Mouse (Mus musculus): ENCODE measurements around the gene Hist1h1c. TPM values are rescaled to one million over a fixed set of nuclear protein-coding genes. Genes with fewer than 3 reads are reported as not detected.

Hist1h1c gene
- polyA plus RNA-seq, 1 experiment from 2014 or later: 36.4 TPM

GRCm38 (mm10) chr13:23739069-23739921, 687 bp downstream of the Hist1h1c start:
- Histone ChIP-seq H3K4me2 (replicated peaks) (peak overlapping the region; percentile 96), H3K27ac (replicated peaks) (peak overlapping the region; percentile 98), H3K9ac (peak overlapping the region; percentile 56), H3K9me3 (replicated peaks) (no peaks in the 10 kb centered on the region), H3K4me1 (peaks cover 13% of the 10 kb centered on the region; the same call in 1 of the 2 replicates), H3K27me3 (no peaks in the 10 kb centered on the region), H3K4me3 (replicated peaks) (peak overlapping the region; percentile 61), H3K36me3 (no peaks in the 10 kb centered on the region)
- 0% methylated on average over 39 of the region's 39 CpGs for WGBS
- ATAC-seq (ENCODE audit: insufficient number of reproducible peaks, low FRiP score, low TSS enrichment, low read depth): peak; percentile 90

- peak overlapping the region; percentile 61 for H3K4me3 ChIP-seq (replicated peaks)
- no peak; the same call in 1 of the 2 replicates for ATAC-seq (ENCODE audit: insufficient number of reproducible peaks, low FRiP score, low TSS enrichment, low read depth)
- under 1% methylated on average over 14 of the region's 14 CpGs for WGBS
Observed at GRCm38 (mm10) chr13:23739922-23740252, 1.3 kb downstream of the Hist1h1c start.

GRCm38 (mm10) chr13:23740256-23740840, 1.7 kb downstream of the Hist1h1c start:
- no peak for ATAC-seq (ENCODE audit: insufficient number of reproducible peaks, low FRiP score, low TSS enrichment, low read depth)
- H3K9ac ChIP-seq: peak overlapping the region; percentile 56
- peak overlapping the region; percentile 98 for H3K27ac ChIP-seq (replicated peaks)
- H3K4me2 ChIP-seq (replicated peaks): peak overlapping the region; percentile 96
- peak overlapping the region; percentile 61 for H3K4me3 ChIP-seq (replicated peaks)
- no peaks in the 10 kb centered on the region for H3K9me3 ChIP-seq (replicated peaks)
- H3K27me3 ChIP-seq: no peaks in the 10 kb centered on the region
- H3K4me1 ChIP-seq: peaks cover 13% of the 10 kb centered on the region; the same call in 1 of the 2 replicates
- WGBS: 19% methylated on average over 13 of the region's 13 CpGs
- H3K36me3 ChIP-seq: no peaks in the 10 kb centered on the region

More at GRCm38 (mm10) chr13:23739922-23740252, 1.3 kb downstream of the Hist1h1c start:
- Histone ChIP-seq H3K36me3 (no peaks in the 10 kb centered on the region), H3K4me2 (replicated peaks) (peak overlapping the region; percentile 96), H3K9ac (peak overlapping the region; percentile 56), H3K9me3 (replicated peaks) (no peaks in the 10 kb centered on the region), H3K4me1 (peaks cover 13% of the 10 kb centered on the region; the same call in 1 of the 2 replicates), H3K27ac (replicated peaks) (peak overlapping the region; percentile 98), H3K27me3 (no peaks in the 10 kb centered on the region)

GRCm38 (mm10) chr13:23740910-23741309, 2.3 kb downstream of the Hist1h1c start:
- Histone ChIP-seq H3K4me3 (replicated peaks) (no peak overlapping the region), H3K27ac (replicated peaks) (no peak overlapping the region), H3K9me3 (replicated peaks) (no peaks in the 10 kb centered on the region), H3K9ac (no peak overlapping the region), H3K27me3 (no peaks in the 10 kb centered on the region), H3K4me2 (replicated peaks) (peak overlapping the region; percentile 96), H3K36me3 (no peaks in the 10 kb centered on the region), H3K4me1 (peaks cover 13% of the 10 kb centered on the region; the same call in 1 of the 2 replicates)
- WGBS: 57% methylated on average over 5 of the region's 5 CpGs
- ATAC-seq (ENCODE audit: insufficient number of reproducible peaks, low FRiP score, low TSS enrichment, low read depth): no peak

- Histone ChIP-seq H3K36me3 (no peaks in the 10 kb centered on the region), H3K4me1 (peaks cover 14% of the 10 kb centered on the region; the same call in 1 of the 2 replicates), H3K9ac (no peak overlapping the region), H3K9me3 (replicated peaks) (no peaks in the 10 kb centered on the region), H3K4me3 (replicated peaks) (no peak overlapping the region), H3K27ac (replicated peaks) (no peak overlapping the region), H3K4me2 (replicated peaks) (no peak overlapping the region), H3K27me3 (no peaks in the 10 kb centered on the region)
- no peak for ATAC-seq (ENCODE audit: insufficient number of reproducible peaks, low FRiP score, low TSS enrichment, low read depth)
Observed at GRCm38 (mm10) chr13:23742007-23742406, 3.4 kb downstream of the Hist1h1c start.

GRCm38 (mm10) chr13:23743215-23743614, 4.6 kb downstream of the Hist1h1c start:
- H3K4me3 ChIP-seq (replicated peaks): no peak overlapping the region
- H3K27ac ChIP-seq (replicated peaks): no peak overlapping the region; the same call in 1 of the 2 replicates
- H3K9me3 ChIP-seq (replicated peaks): no peaks in the 10 kb centered on the region
- peaks cover 22% of the 10 kb centered on the region for H3K4me1 ChIP-seq
- H3K4me2 ChIP-seq (replicated peaks): no peak overlapping the region
- H3K9ac ChIP-seq: no peak overlapping the region
- H3K27me3 ChIP-seq: no peaks in the 10 kb centered on the region
- no peak for ATAC-seq (ENCODE audit: insufficient number of reproducible peaks, low FRiP score, low TSS enrichment, low read depth)
- H3K36me3 ChIP-seq: no peaks in the 10 kb centered on the region
- 65% methylated on average over 5 of the region's 5 CpGs for WGBS

- no peaks in the 10 kb centered on the region for H3K9me3 ChIP-seq (replicated peaks)
- H3K4me3 ChIP-seq (replicated peaks): peak overlapping the region; percentile 43
- no peak overlapping the region for H3K9ac ChIP-seq
- H3K27ac ChIP-seq (replicated peaks): no peak overlapping the region
- WGBS: 31% methylated on average over 4 of the region's 4 CpGs
- no peaks in the 10 kb centered on the region for H3K36me3 ChIP-seq
- H3K4me1 ChIP-seq: peaks cover 27% of the 10 kb centered on the region
- no peaks in the 10 kb centered on the region for H3K27me3 ChIP-seq
- peak overlapping the region; percentile 52 for H3K4me2 ChIP-seq (replicated peaks)
- ATAC-seq (ENCODE audit: insufficient number of reproducible peaks, low FRiP score, low TSS enrichment, low read depth): no peak
Observed at GRCm38 (mm10) chr13:23743963-23744362, 5.4 kb downstream of the Hist1h1c start.

GRCm38 (mm10) chr13:23744421-23745380, 6.1 kb downstream of the Hist1h1c start:
- Histone ChIP-seq H3K9ac (no peak overlapping the region), H3K36me3 (no peaks in the 10 kb centered on the region), H3K4me1 (peaks cover 23% of the 10 kb centered on the region), H3K27ac (replicated peaks) (peak overlapping the region; percentile 69), H3K4me2 (replicated peaks) (peak overlapping the region; percentile 52), H3K27me3 (no peaks in the 10 kb centered on the region), H3K9me3 (replicated peaks) (no peaks in the 10 kb centered on the region), H3K4me3 (replicated peaks) (peak overlapping the region; percentile 43)
- 1% methylated on average over 15 of the region's 36 CpGs for WGBS
- no peak for ATAC-seq (ENCODE audit: insufficient number of reproducible peaks, low FRiP score, low TSS enrichment, low read depth)

- Histone ChIP-seq H3K27me3 (no peaks in the 10 kb centered on the region), H3K4me2 (replicated peaks) (peak within 1 kb of the TSS; percentile 52), H3K4me1 (peaks cover 19% of the 10 kb centered on the region), H3K27ac (replicated peaks) (peak within 1 kb of the TSS; percentile 98), H3K36me3 (no peaks in the 10 kb centered on the region), H3K4me3 (replicated peaks) (peak within 1 kb of the TSS; percentile 43), H3K9me3 (replicated peaks) (no peaks in the 10 kb centered on the region), H3K9ac (peak within 1 kb of the TSS; percentile 18; the same call in 1 of the 2 replicates)
- WGBS: under 1% methylated on average over 25 of the region's 28 CpGs
- peak; percentile 76 for ATAC-seq (ENCODE audit: insufficient number of reproducible peaks, low FRiP score, low TSS enrichment, low read depth)
Observed at GRCm38 (mm10) chr13:23745381-23746161, 7.0 kb downstream of the Hist1h1c start, which contains the start of gene Hist1h3c. Gene Hist1h3c (minus strand): TSS chr13:23745602.

All from embryonic facial prominence, embryonic 15.5 days (tissue).